Mouse (Mus musculus) regulatory T cell (primary cell): ENCODE measurements around the gene Vps13d.

Experiments
- in situ Hi-C: fragments of 300-600 bp; cut with MboI, MseI; formaldehyde crosslinking; loops from one replicate; pipeline ENCODE4 v1.15.1; 2025; ENCODE audit warnings: high pct_unique_total_duplicates

The Vps13d gene

GRCm38 (mm10) chr4:145011156-145011555 lies 183.6 kb downstream of the Vps13d start:
- in situ Hi-C loops, result no loop called here

- in situ Hi-C loops, result no loop called here
Observed at GRCm38 (mm10) chr4:145009934-145010333, 184.9 kb downstream of the Vps13d start.

- in situ Hi-C loops, result no loop called here
Observed at GRCm38 (mm10) chr4:145009437-145009836, 185.4 kb downstream of the Vps13d start.

GRCm38 (mm10) chr4:145005943-145006545 lies 188.8 kb downstream of the Vps13d start:
- in situ Hi-C loops, result no loop called here

- in situ Hi-C loops, result no loop called here
Observed at GRCm38 (mm10) chr4:145004176-145004575, 190.6 kb downstream of the Vps13d start.

- in situ Hi-C loops, result no loop called here
Observed at GRCm38 (mm10) chr4:145002733-145003132, 192.1 kb downstream of the Vps13d start.

GRCm38 (mm10) chr4:144999903-145000382 lies 194.9 kb downstream of the Vps13d start:
- in situ Hi-C loops, result no loop called here

- in situ Hi-C loops, result no loop called here
Observed at GRCm38 (mm10) chr4:144999572-144999880, 195.3 kb downstream of the Vps13d start.

GRCm38 (mm10) chr4:144998808-144999571 lies 195.8 kb downstream of the Vps13d start:
- in situ Hi-C loops, result no loop called here

- in situ Hi-C loops, result no loop called here
Observed at GRCm38 (mm10) chr4:144997887-144998658, 196.7 kb downstream of the Vps13d start.

GRCm38 (mm10) chr4:144996996-144997820 lies 197.6 kb downstream of the Vps13d start:
- in situ Hi-C loops, result no loop called here

- in situ Hi-C loops, result no loop called here
Observed at GRCm38 (mm10) chr4:144995826-144996225, 199.0 kb downstream of the Vps13d start.

- in situ Hi-C loops, result no loop called here
Observed at GRCm38 (mm10) chr4:144993047-144993917, 201.5 kb downstream of the Vps13d start.

- in situ Hi-C loops, result no loop called here
Observed at GRCm38 (mm10) chr4:144992413-144992812, 202.4 kb downstream of the Vps13d start.

- in situ Hi-C loops, result no loop called here
Observed at GRCm38 (mm10) chr4:144988443-144989206, 206.2 kb downstream of the Vps13d start.

- in situ Hi-C loops, result no loop called here
Observed at GRCm38 (mm10) chr4:144986016-144986805, 208.6 kb downstream of the Vps13d start.

GRCm38 (mm10) chr4:144983821-144984371 lies 210.9 kb downstream of the Vps13d start:
- in situ Hi-C loops, result no loop called here

- in situ Hi-C loops, result no loop called here
Observed at GRCm38 (mm10) chr4:144983228-144983744, 211.5 kb downstream of the Vps13d start.
